Mouse (Mus musculus) neural tube, embryonic 14.5 days (tissue): Measurements from ENCODE around the gene Zmiz1. TPM values are rescaled to one million over a fixed set of nuclear protein-coding genes. Genes with fewer than 3 reads are reported as not detected.
A peak's percentile ranks its signal among the peaks of the same experiment; 100 is the strongest.

Experiments used
- ATAC-seq: fragments of 200-750 bp; cut with Nextera tagmentation; 2 replicates; pipeline ENCODE4 v1.8.0; 2017; ENCODE audit warnings: low read depth, mild to moderate bottlenecking, moderate TSS enrichment, moderate library complexity
- H3K27ac ChIP-seq: fragments of 300-500 bp; sonication (generic); 2 replicates; pipeline ENCODE4 v1.5.1; 2014; ENCODE audit warnings: low read depth, mild to moderate bottlenecking, control low read depth, low read length, moderate library complexity, mixed read lengths
- H3K27me3 ChIP-seq: fragments of 300-500 bp; sonication (generic); 2 replicates; pipeline ENCODE4 v1.6.1; 2014; ENCODE audit warnings: low read length; ENCODE audit not compliant: control insufficient read depth, insufficient read depth
- H3K36me3 ChIP-seq: fragments of 300-500 bp; sonication (generic); 2 replicates; pipeline ENCODE4 v1.6.1; 2014; ENCODE audit warnings: low read length, mixed read lengths; ENCODE audit not compliant: control insufficient read depth, insufficient read depth
- H3K4me1 ChIP-seq: fragments of 300-500 bp; sonication (generic); 2 replicates; pipeline ENCODE4 v1.6.1; 2014; ENCODE audit warnings: low read length; ENCODE audit not compliant: control insufficient read depth, insufficient read depth
- H3K4me2 ChIP-seq: fragments of 300-500 bp; sonication (generic); 2 replicates; pipeline ENCODE4 v1.6.1; 2014; ENCODE audit warnings: mild to moderate bottlenecking, low read depth, low read length, control low read depth
- H3K4me3 ChIP-seq: fragments of 300-500 bp; sonication (generic); 2 replicates; pipeline ENCODE4 v1.5.1; 2014; ENCODE audit warnings: low read depth, low read length, control low read depth, mixed read lengths
- H3K9ac ChIP-seq: fragments of 300-500 bp; sonication (generic); replicated peaks from 2 replicates; pipeline ENCODE4 v1.6.1; 2014; ENCODE audit warnings: low read depth, mild to moderate bottlenecking, control low read depth, low read length, mixed read lengths
- H3K9me3 ChIP-seq: fragments of 300-500 bp; sonication (generic); 2 replicates; pipeline ENCODE4 v1.6.1; 2016; ENCODE audit warnings: low read length; ENCODE audit not compliant: control insufficient read depth
- WGBS: fragments of 180-500 bp; shearing (Covaris S2); extraction: QIAGEN DNeasy Blood & Tissue Kit; methylation state at CpG from one replicate; pipeline ENCODE4 v1.1.7; 2014; 5-methylcytosine and 5-hydroxymethylcytosine counted together
- polyA plus RNA-seq: library from polyadenylated mRNA; unstranded; fragments of >200 nt; fragmentation: Nextera tagmentation; extraction: Ambion mirVana; gene quantifications from 2 replicates; pipeline ENCODE4 v1.2.1, GENCODE M21; 2014

Gene Zmiz1
- polyA plus RNA-seq, 1 experiment from 2014 or later: 75.0 TPM

DNA sequence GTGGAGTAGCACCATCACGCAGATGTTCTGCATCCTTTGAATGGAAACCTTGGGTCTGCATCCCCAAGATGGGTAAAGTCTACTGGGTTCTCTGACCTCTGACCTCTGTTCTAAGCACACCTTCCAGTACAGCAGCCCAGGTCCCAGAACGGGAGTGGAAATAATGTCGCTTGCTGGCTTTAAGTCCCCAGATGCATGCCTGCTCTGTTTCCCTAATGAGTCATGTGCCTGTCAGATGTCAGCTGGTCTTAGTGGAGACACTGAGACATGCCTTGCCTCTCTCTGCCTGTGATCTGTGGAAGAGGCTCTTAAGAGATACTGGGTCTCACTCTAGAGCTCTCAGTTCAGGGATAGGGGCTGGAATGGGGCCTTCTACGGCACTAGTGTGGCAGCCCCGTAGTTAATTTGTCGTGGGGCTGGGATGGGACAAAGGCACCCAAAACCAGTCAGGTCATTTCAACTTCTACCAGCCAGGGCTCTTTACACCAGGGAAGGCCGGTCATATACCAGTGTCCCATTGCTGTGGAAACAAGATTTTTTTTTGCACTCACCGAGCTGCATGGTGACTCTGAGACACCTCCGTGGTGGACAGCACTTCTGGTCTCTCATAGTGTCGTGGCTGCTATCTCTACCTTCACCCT is 128.0 kb downstream of the Zmiz1 start:
- Histone ChIP-seq H3K27me3 (no peaks in the 10 kb centered on the region), H3K4me2 (peak overlapping the region; percentile 34), H3K9me3 (no peaks in the 10 kb centered on the region), H3K4me1 (peaks cover 67% of the 10 kb centered on the region), H3K9ac (peak overlapping the region; percentile 55), H3K27ac (peak overlapping the region; percentile 100), H3K4me3 (no peak overlapping the region), H3K36me3 (peaks cover 5% of the 10 kb centered on the region; the same call in 1 of the 2 replicates)
- 12% methylated on average over 10 of the region's 10 CpGs for WGBS
- ATAC-seq: peak; percentile 3

DNA sequence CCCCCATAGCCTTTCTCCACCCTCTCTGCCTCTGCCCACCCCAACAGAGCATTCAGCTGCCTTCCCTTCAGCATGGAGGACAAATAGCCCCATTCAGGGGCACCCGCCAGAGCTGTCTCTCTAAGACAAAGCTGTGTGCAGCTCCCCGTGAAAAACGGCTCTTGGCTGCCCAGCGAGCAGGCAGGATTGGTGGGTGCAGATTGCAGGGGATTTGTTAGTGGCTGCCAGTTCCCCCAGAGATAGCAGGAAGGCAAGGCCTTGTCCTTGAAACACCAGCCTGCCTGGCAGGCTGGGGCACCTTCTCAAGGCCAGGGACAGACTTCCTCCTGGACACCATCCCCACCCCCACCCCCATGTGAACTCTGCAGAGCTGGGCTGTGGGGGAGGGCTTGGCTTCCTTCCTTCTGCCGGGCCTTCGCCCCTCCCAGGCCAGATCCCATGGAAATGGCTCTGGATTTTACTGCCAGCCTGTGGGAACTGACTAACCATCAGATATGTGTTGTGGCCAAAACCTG is 128.6 kb downstream of the Zmiz1 start:
- 2% methylated on average over 6 of the region's 6 CpGs for WGBS
- Histone ChIP-seq H3K9ac (peak overlapping the region; percentile 55), H3K9me3 (no peaks in the 10 kb centered on the region), H3K27me3 (no peaks in the 10 kb centered on the region), H3K4me3 (no peak overlapping the region), H3K36me3 (no peaks in the 10 kb centered on the region; the same call in 1 of the 2 replicates), H3K4me1 (peaks cover 67% of the 10 kb centered on the region), H3K27ac (peak overlapping the region; percentile 100), H3K4me2 (peak overlapping the region; percentile 34)
- peak; percentile 56 for ATAC-seq

DNA sequence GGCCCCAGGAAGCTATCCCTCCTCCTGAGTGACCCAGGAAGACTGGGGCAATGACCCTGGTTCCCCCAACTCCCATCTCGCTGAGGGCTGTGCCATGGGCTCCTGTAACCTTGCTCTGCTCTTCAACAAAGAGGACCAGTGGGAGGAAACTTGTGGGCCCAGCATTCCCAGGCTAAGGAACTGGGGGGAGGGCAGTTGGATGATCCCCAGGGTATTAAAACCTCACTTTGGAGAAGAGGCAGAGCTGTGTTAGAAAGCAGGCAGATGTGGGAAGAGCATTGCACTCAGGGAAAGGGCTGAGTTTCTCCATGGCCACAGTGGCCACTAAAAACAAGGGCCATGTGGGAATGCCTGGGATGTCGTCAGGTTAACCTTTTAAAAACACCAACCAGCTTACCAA is 129.2 kb downstream of the Zmiz1 start:
- Histone ChIP-seq H3K4me1 (peaks cover 66% of the 10 kb centered on the region), H3K9ac (peak overlapping the region; percentile 55; the same call in 1 of the 2 replicates), H3K27me3 (no peaks in the 10 kb centered on the region), H3K4me3 (no peak overlapping the region), H3K36me3 (no peaks in the 10 kb centered on the region; the same call in 1 of the 2 replicates), H3K27ac (peak overlapping the region; percentile 100), H3K4me2 (no peak overlapping the region; the same call in 1 of the 2 replicates), H3K9me3 (no peaks in the 10 kb centered on the region)
- WGBS: 42% methylated on average over 2 of the region's 2 CpGs
- ATAC-seq: no peak

DNA sequence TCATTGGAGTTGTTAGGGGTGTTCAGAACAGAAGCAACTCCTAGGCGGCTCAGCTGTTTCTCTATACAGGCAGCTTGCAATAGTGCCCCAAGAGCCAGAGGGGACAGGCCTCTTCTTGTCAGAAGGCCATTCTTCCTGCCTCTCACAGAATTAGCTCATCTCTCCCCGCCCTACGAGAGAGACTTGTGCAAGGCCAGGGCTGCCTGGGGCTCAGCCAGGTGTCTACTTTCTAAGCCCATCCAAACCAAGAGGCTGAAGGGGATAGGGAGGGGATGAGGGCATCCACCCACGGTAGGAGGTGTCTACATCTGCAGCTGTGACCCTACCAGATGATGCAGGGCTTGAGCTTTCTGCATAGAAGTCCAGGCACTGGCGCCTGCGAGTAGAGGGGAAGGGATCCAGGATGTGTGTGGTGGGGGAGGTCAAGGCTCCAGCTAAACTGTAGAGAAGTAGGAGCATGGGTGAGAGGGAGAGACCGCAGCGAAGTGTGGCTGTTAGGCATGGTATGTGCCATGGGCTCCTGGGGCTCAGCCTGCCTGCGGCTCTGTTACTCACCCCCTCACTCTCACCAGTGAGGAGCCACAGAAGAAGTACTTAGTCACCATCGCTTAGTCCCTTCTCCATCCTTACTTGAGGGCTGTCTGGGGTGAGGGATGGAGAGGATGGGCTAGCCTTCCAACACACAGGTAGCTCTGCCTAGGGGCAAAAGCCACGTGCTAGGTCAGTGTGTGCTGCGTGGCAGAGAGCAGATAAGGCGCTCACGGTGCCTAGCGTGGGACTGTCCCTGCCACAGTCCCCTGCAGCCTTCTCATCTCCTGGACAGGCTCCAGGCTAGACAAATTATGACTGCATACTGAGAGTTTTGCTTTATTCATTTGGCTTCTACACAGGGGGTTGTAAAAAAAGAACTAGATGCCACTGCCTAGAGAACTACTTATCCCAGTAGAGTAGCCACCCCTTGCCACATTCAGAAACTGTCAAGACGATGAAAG is 130.3 kb downstream of the Zmiz1 start:
- H3K27ac ChIP-seq: peak overlapping the region; percentile 100
- H3K36me3 ChIP-seq: no peaks in the 10 kb centered on the region
- H3K4me1 ChIP-seq: peaks cover 64% of the 10 kb centered on the region
- WGBS: 58% methylated on average over 16 of the region's 16 CpGs
- H3K27me3 ChIP-seq: no peaks in the 10 kb centered on the region
- ATAC-seq: no peak
- no peak overlapping the region for H3K4me2 ChIP-seq
- no peak overlapping the region for H3K4me3 ChIP-seq
- no peak overlapping the region for H3K9ac ChIP-seq
- no peaks in the 10 kb centered on the region for H3K9me3 ChIP-seq

DNA sequence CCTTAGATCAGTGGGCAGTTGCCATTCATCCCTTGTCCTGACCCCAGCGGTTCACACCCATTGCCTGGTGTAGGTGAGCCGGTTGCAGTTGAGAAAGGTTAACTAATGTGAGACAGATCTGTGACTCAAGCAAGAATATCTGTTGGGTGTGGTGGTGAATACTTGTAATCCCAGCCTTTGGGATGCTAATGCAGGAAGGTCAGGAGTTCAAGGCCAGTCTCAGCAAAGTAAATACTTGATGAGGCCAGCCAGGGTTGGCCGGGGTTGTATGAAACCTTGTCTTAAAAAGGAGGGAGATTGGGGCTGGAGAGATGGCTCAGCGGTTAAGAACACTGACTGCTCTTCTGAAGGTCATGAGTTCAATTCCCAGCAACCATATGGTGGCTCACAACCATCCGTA is 132.0 kb downstream of the Zmiz1 start:
- Histone ChIP-seq H3K4me1 (peaks cover 51% of the 10 kb centered on the region), H3K36me3 (no peaks in the 10 kb centered on the region), H3K4me3 (no peak overlapping the region), H3K27ac (no peak overlapping the region), H3K9me3 (no peaks in the 10 kb centered on the region), H3K27me3 (no peaks in the 10 kb centered on the region), H3K9ac (no peak overlapping the region), H3K4me2 (no peak overlapping the region)
- 44% methylated on average over 4 of the region's 5 CpGs for WGBS
- no peak for ATAC-seq

- Histone ChIP-seq H3K27me3 (no peaks in the 10 kb centered on the region), H3K4me3 (no peak overlapping the region), H3K36me3 (no peaks in the 10 kb centered on the region), H3K27ac (no peak overlapping the region), H3K9ac (no peak overlapping the region), H3K9me3 (no peaks in the 10 kb centered on the region), H3K4me1 (peaks cover 46% of the 10 kb centered on the region), H3K4me2 (no peak overlapping the region)
- 93% methylated on average over 1 of the region's 1 CpGs for WGBS
- ATAC-seq: no peak
Observed at GRCm38 (mm10) chr14:25591426-25591825, 132.4 kb downstream of the Zmiz1 start.

DNA sequence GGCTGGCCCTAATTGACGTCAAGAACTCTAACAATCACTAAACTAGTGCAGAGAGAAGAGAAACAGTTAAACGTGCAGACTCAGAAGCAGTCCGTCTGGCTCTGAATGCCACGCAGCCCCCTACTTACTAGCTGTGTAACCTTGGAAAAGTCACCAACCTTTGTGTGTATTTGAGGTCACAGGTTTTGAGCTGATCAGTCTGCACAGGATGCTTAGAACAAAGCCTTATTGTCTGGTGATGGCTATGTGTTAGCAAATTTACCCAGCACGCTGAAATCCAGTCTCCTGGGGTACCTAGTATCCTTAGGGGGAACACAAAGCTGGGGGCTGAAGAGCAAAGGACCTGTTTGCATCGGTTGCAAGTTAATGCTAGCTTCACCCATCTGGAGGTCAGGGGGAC is 133.5 kb downstream of the Zmiz1 start:
- Histone ChIP-seq H3K27me3 (no peaks in the 10 kb centered on the region), H3K27ac (no peak overlapping the region), H3K9me3 (no peaks in the 10 kb centered on the region), H3K36me3 (no peaks in the 10 kb centered on the region), H3K4me2 (no peak overlapping the region), H3K9ac (no peak overlapping the region), H3K4me3 (no peak overlapping the region), H3K4me1 (peaks cover 35% of the 10 kb centered on the region)
- ATAC-seq: no peak
- 53% methylated on average over 6 of the region's 6 CpGs for WGBS

GRCm38 (mm10) chr14:25593876-25594275 is 134.9 kb downstream of the Zmiz1 start:
- H3K9me3 ChIP-seq: no peaks in the 10 kb centered on the region
- peaks cover 22% of the 10 kb centered on the region for H3K4me1 ChIP-seq
- H3K4me3 ChIP-seq: no peak overlapping the region
- WGBS: 42% methylated on average over 8 of the region's 8 CpGs
- H3K9ac ChIP-seq: no peak overlapping the region
- H3K4me2 ChIP-seq: no peak overlapping the region
- no peaks in the 10 kb centered on the region for H3K27me3 ChIP-seq
- no peaks in the 10 kb centered on the region for H3K36me3 ChIP-seq
- ATAC-seq: no peak
- H3K27ac ChIP-seq: peak overlapping the region; percentile 58

GRCm38 (mm10) chr14:25594611-25595010 is 135.6 kb downstream of the Zmiz1 start:
- no peak overlapping the region for H3K4me3 ChIP-seq
- no peak overlapping the region for H3K4me2 ChIP-seq
- H3K27ac ChIP-seq: peak overlapping the region; percentile 58; the same call in 1 of the 2 replicates
- no peaks in the 10 kb centered on the region for H3K9me3 ChIP-seq
- H3K9ac ChIP-seq: no peak overlapping the region
- H3K27me3 ChIP-seq: no peaks in the 10 kb centered on the region
- no peaks in the 10 kb centered on the region for H3K36me3 ChIP-seq
- no peak for ATAC-seq
- WGBS: 66% methylated on average over 4 of the region's 4 CpGs
- H3K4me1 ChIP-seq: peaks cover 15% of the 10 kb centered on the region
